Mouse (Mus musculus): Measurements from ENCODE around the gene Thnsl1.

The Thnsl1 gene

DNA sequence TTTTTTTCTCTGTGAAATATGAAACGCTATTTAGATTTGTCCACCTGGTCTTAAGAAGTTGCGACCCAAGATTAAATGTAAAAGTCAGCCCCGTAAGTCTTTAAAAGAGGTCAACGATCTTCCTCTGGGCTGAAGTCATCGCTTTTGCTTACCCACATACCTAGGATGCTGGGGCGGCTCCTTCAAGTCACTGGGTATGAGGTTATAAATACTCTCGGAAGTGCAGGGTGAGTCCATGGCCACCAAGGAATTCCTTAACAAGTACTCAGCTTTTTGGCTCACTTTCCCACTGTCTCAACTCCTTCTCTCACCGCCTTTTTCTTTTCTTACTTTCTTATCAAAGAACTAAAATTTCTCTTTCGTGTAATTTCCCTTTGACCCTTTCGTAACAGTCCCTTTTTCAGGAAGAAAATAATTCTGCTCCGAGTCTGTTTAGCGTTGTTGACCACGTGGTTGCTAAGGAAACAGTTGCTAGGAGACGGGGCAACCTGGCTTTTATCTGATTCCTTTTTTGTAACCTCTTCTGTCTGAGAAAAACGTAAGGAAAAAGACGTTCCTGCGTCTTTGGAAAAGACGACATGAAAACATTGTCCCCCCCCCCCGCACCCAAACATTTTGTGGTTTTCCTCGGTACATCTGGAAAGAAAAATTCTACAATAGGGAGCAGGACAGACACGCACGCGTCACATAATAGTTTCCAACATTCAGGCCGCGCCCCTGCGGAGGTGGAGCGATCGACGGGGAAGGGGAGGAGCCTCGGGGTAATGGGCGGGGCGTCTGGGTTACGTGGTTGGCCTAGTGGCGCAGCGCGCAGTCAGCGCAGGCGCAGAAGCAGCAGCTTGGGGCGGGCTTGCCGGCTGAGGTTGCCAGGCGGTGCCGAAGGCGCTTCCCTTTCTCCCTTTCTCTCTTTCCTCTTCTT lies at the start of gene Thnsl1, which contains the start of gene Enkur:
Gene Thnsl1, plus strand, starts transcription at position 813 of the 919 bp plus-strand sequence.
Gene Enkur, minus strand, starts transcription at position 454 of the 919 bp plus-strand sequence.
- peak; percentile 99 for DNase-seq (ENCODE audit: low spot score in 2 of 2)

GRCm38 (mm10) chr2:21164296-21164695 lies 41.2 kb upstream of the Thnsl1 start:
- DNase-seq (ENCODE audit: low spot score in 2 of 2): peak in 1 of 2 experiments; percentile 26

DNA sequence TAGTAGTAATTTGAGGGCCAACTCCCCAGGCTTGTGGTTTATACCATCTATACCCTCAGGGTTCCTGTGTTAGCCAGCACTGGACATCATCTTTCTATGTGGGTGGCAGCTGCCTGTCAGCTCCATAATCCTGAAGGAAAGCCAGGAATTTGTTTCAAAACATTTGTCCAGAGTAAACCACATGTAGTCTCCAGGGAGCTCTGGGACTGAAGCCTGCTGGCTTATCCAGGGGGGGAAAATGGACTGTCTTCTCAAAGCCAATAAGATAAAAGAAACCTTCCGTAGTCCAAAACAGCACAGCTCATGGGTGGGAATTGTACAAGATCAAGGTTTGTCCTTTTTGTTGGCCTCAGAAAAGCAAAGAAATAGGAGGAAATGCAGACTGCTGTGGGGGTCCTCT lies 37.6 kb upstream of the Thnsl1 start:
- peak in 1 of 2 experiments; percentile 25 for DNase-seq (ENCODE audit: low spot score in 2 of 2)

DNA sequence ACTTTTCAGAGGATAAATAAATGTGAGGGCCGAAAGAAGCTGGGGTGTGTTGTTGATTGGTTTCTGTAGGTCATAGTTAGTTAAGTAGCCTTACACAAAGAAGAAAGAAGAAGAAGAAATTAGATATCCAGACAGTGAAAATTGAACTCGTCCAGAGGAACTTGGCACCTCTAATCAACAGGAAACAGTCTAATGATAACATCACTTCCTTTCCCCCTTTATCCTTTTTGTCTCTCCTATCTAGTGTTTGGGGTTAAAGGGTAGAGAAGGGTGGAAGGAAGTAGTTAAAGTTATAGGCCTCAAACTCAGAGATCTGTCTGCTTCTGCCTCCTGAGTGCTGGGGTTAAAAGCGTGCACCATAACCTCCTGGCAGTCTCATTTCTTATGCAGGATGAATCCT lies 32.7 kb upstream of the Thnsl1 start:
- no peak for DNase-seq (ENCODE audit: low spot score in 2 of 2)

- no peak for DNase-seq (ENCODE audit: low spot score in 2 of 2)
These were observed 26.4 kb upstream of the Thnsl1 start for GRCm38 (mm10) chr2:21179136-21179535.

GRCm38 (mm10) chr2:21182811-21183210 lies 22.7 kb upstream of the Thnsl1 start:
- peak; percentile 32 to 40 for DNase-seq (ENCODE audit: low spot score in 2 of 2)

DNA sequence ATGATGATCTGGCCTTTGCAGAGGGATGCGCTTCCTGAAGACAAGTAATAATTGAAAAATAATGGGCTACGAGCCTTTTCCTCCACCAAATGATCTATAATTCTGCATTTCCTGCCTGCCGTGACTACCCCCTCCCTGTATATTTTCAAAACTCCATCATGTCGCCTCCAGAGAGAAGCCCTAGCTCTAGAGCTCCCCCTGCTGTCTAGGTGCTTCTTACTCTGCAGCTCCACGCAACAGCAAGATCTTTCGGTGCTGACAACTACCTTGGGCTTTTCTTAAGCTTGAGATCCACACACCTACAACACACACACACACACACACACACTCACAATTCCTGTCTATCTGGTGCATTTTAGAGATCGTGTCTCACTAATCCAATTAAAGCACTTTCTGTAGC lies 17.9 kb upstream of the Thnsl1 start:
- peak; percentile 50 to 62 for DNase-seq (ENCODE audit: low spot score in 2 of 2)

DNA sequence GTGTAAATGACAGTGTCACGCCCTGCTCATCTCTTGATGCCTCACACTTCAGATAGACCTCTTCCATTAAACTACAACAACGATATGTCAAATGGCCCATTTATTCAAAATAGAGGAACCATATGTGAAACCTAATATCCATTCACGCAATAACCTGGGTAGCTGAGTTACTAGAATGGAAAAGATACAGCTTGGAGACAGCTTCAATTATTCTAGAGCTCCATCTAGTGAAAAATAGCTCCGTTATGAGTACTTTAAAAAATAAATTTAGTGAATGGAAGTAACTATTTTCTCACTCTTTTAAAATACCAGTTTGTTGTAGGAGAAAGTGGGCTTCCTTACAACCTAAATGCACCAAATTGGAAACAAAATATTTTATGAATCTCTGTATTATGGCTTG lies 16.9 kb upstream of the Thnsl1 start:
- no peak for DNase-seq (ENCODE audit: low spot score in 2 of 2)

GRCm38 (mm10) chr2:21191232-21191631 lies 14.3 kb upstream of the Thnsl1 start:
- DNase-seq (ENCODE audit: low spot score in 2 of 2): no peak

- DNase-seq (ENCODE audit: low spot score in 2 of 2): no peak
These were observed 10.3 kb upstream of the Thnsl1 start for GRCm38 (mm10) chr2:21195233-21195632.

GRCm38 (mm10) chr2:21199051-21199450 lies 6.5 kb upstream of the Thnsl1 start:
- no peak for DNase-seq (ENCODE audit: low spot score in 2 of 2)

DNA sequence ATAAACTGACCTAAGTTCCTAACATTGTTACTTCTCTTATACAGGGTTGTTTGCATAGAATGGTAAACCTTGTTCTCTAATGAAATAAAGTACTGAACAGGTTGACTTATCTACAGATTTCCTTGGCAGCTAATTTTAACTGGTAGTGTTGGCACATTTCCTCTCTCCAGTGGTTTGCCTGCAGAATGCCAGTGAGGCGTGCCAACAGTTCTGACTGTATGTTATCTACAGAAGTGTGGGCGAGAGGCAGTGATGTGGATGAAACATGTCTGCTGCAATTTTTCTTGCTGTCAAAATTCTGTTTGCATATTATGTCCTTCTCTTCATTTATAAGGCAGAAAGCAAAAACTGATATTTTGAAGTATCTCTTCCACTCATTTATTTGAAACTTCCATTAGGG lies 2.8 kb upstream of the Thnsl1 start:
- no peak for DNase-seq (ENCODE audit: low spot score in 2 of 2)

GRCm38 (mm10) chr2:21205831-21206159 lies 271 bp downstream of the Thnsl1 start:
- DNase-seq (ENCODE audit: low spot score in 2 of 2): no peak

- no peak for DNase-seq (ENCODE audit: low spot score in 2 of 2)
These were observed 754 bp downstream of the Thnsl1 start for GRCm38 (mm10) chr2:21206278-21206677.

- DNase-seq (ENCODE audit: low spot score in 2 of 2): no peak
These were observed 5.8 kb downstream of the Thnsl1 start for GRCm38 (mm10) chr2:21211361-21211760.

GRCm38 (mm10) chr2:21214322-21214721 lies 8.8 kb downstream of the Thnsl1 start:
- no peak for DNase-seq (ENCODE audit: low spot score in 2 of 2)

GRCm38 (mm10) chr2:21215284-21215683 lies 9.8 kb downstream of the Thnsl1 start:
- DNase-seq (ENCODE audit: low spot score in 2 of 2): no peak

GRCm38 (mm10) chr2:21222453-21223384 lies 17.2 kb downstream of the Thnsl1 start:
- no peak for DNase-seq (ENCODE audit: low spot score in 2 of 2)

DNA sequence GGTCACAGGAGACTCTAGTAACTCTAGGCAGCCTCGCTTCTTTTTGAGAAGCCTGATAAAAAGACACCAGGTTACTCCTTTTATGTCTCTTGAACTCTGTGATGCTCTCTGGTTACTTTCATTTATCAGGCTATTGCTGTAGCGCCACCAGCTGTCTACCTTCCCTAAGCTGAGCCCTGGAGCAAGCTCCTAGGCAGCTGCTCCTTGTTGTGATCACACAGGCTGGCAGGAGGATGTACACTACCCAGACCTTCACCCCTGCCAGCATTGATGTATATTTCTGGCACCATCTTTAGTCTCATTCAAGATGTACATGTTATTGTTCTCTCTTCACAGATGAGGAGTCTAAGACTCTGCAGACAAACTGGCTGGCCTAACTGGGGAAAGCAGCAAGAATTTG lies 24.8 kb downstream of the Thnsl1 start:
- no peak for DNase-seq (ENCODE audit: low spot score in 2 of 2)

DNA sequence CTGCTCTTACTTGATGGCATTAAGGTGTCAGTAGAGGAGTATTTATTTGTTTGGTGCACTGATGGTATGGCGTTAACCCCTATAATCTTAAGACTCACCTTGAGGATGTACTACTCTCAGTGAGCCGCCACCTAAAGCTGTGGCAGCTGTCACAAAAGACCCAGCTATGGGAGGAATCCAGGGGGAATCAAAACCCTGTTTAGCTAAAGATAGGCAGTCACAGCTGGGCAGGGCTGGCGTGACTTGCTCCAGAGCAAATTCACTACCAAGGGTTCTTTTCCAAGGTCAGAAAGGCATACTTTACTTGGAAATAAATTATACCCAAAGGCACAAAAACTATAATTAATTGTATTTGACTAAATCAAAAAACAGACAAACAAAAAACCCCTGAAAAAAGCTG lies 25.6 kb downstream of the Thnsl1 start:
- DNase-seq (ENCODE audit: low spot score in 2 of 2): no peak

DNA sequence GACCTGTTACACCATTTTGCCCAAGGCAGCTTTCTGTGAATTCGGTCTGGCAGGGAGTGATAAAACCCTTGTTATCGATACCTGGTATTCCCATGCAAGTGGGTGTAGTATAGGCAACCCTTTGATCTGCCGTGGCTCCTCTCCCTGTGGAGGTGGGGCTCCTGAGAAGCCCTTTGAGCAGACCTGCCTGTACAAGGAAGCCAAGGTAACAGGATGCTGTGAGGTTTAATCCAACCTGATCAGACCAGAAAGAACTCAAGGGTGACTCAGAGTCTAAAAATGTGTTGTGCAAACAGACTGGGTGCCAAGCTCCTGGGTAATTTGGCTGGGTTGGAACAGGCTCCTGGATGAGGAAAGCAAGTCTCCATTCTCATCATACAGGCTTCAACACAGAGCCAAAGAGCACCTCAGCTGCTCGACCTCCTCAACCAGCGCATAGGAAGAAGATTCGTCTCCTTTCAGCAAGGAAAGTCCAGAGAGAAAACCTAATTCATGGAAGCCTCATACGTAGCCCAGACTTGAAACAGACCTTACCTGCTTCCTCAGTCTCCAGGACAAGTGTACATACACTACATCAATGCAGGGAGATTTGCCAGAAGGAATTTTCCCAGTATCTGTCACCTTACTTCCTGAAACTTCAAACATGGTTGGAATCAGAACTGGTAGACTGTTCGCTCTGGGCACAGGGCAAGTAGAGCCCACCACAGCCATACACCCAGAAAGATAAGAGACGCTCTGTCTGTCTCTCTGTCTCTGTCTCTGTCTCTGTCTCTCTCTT lies 29.5 kb downstream of the Thnsl1 start:
- peak; percentile 59 to 66 for DNase-seq (ENCODE audit: low spot score in 2 of 2)

Data from urinary bladder, postnatal 36 days (tissue).